ENCODE assay signal across 8 mouse cellular contexts in the genomic region with DNA sequence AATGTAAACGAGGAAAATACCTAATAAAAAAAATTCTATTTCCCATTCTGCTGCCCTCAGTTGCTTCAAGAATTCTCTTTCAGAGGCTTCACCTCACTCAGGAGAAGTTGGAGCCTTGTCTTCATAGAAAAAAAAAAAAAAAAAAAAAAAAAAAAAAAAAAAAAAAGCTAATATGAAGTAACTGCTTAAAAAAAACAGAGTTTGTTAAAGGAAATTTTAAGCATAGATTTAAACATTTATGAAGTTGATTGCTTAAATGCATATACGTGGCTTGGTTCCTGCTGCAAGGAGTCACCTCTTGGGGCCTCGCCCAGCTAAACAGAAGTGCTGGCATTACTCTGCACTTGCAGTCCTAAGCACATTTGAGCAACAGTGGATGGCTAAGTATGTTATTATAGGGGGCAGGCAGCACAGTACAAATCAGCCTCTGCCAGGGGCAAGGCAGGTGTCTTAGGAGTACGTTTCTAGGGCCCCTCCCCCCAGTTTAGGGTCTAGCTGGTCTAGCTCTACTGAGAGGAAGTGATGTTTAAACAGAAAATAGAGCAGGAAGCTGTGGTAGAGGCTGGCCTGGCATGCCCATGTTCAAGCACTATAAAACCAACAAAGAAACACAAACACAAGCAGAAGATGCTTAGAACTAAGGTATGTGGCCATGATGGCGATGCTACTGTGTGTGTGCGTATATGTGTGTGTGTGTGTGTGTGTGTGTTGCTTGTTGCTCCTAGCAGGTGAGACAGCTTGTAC. TPM values are rescaled to one million over a fixed set of nuclear protein-coding genes. Genes with fewer than 3 reads are reported as not detected.
A peak's percentile ranks its signal among the peaks of the same experiment; 100 is the strongest.
DNase-seq lines count a peak whose midpoint lies in the region; ATAC-seq lines count a peak whose summit lies in the region.

A gene (plus strand): TSS at position 528 of the 744 bp plus-strand sequence.

- 76% methylated on average over 6 of the region's 6 CpGs for WGBS in liver, embryonic 11.5 days
- 82% methylated on average over 6 of the region's 6 CpGs for WGBS in embryonic facial prominence, embryonic 10.5 days
- 78% methylated on average over 6 of the region's 6 CpGs for WGBS in intestine, embryonic 14.5 days

- no peaks in the 10 kb centered on the region for H3K36me3 ChIP-seq in liver, embryonic 11.5 days (ENCODE audit: control insufficient read depth, insufficient read depth, low read length)
- H3K36me3 ChIP-seq in embryonic facial prominence, embryonic 10.5 days (replicated peaks), result no peaks in the 10 kb centered on the region
- H3K36me3 ChIP-seq in intestine, embryonic 14.5 days (ENCODE audit: control insufficient read depth, insufficient read depth, low read length), result no peaks in the 10 kb centered on the region

- H3K27me3 ChIP-seq in liver, embryonic 11.5 days (replicated peaks; ENCODE audit: control insufficient read depth, insufficient read depth, low read length), result no peaks in the 10 kb centered on the region
- peaks cover 31% of the 10 kb centered on the region for H3K27me3 ChIP-seq in embryonic facial prominence, embryonic 10.5 days (replicated peaks; ENCODE audit: low read depth, poor library complexity, severe bottlenecking)
- H3K27me3 ChIP-seq in intestine, embryonic 14.5 days (replicated peaks; ENCODE audit: control insufficient read depth, insufficient read depth, low read length), result 0 out of 2 replicates have a peak, but pooled peaks cover 4% of the 10 kb centered on the region

- peaks cover 18% of the 10 kb centered on the region for H3K4me1 ChIP-seq in liver, embryonic 11.5 days (replicated peaks; ENCODE audit: control insufficient read depth, insufficient read depth, low read length)
- H3K4me1 ChIP-seq in embryonic facial prominence, embryonic 10.5 days, result peaks cover 14% of the 10 kb centered on the region
- H3K4me1 ChIP-seq in intestine, embryonic 14.5 days (replicated peaks; ENCODE audit: control insufficient read depth, insufficient read depth, low read length), result 0 out of 2 replicates have a peak, but pooled peaks cover 4% of the 10 kb centered on the region

- no peak for DNase-seq in liver, embryonic 11.5 days (ENCODE audit: low spot score)
- DNase-seq in liver, result no peak
- no peak for DNase-seq in embryonic facial prominence, embryonic 10.5 days (ENCODE audit: low spot score)
- no peak for DNase-seq in intestine, embryonic 14.5 days (ENCODE audit: low spot score)
- DNase-seq in thymus, postnatal 36 days, result peak; percentile 76 to 84
- DNase-seq in urinary bladder, postnatal 36 days (ENCODE audit: low spot score in 2 of 2), result no peak
- DNase-seq in c-Kit-positive CD71-positive TER-119-positive erythroid progenitor cells, embryonic 14.5 days (ENCODE audit: low spot score), result no peak

- no peak within 1 kb of the TSS; the same call in 1 of the 2 replicates for H3K9ac ChIP-seq in liver, embryonic 11.5 days (ENCODE audit: low read depth, low read length)
- H3K9ac ChIP-seq in intestine, embryonic 14.5 days (ENCODE audit: low read length), result no peak within 1 kb of the TSS

- peak within 1 kb of the TSS; percentile 61 for H3K4me3 ChIP-seq in liver, embryonic 11.5 days (ENCODE audit: low read depth, low read length)
- H3K4me3 ChIP-seq in embryonic facial prominence, embryonic 10.5 days, result peak within 1 kb of the TSS; percentile 67
- H3K4me3 ChIP-seq in intestine, embryonic 14.5 days (ENCODE audit: low read depth, low read length), result peak within 1 kb of the TSS; percentile 49

- no peak within 1 kb of the TSS for H3K27ac ChIP-seq in liver, embryonic 11.5 days (ENCODE audit: low read depth, low read length)
- H3K27ac ChIP-seq in embryonic facial prominence, embryonic 10.5 days (replicated peaks), result no peak within 1 kb of the TSS
- no peak within 1 kb of the TSS for H3K27ac ChIP-seq in intestine, embryonic 14.5 days (ENCODE audit: low read depth)

- no peak for ATAC-seq in liver, embryonic 11.5 days (replicated peaks; ENCODE audit: low FRiP score)
- ATAC-seq in intestine, embryonic 14.5 days (replicated peaks; ENCODE audit: low FRiP score, low TSS enrichment, low read depth), result no peak
- ATAC-seq in megakaryocyte-erythroid progenitor cell, adult 5-6 weeks (replicated peaks; ENCODE audit: low FRiP score, low TSS enrichment, poor library complexity, severe bottlenecking), result no peak

- H3K9me3 ChIP-seq in liver, embryonic 11.5 days (ENCODE audit: control insufficient read depth, low read length), result no peaks in the 10 kb centered on the region
- no peaks in the 10 kb centered on the region for H3K9me3 ChIP-seq in embryonic facial prominence, embryonic 10.5 days
- H3K9me3 ChIP-seq in intestine, embryonic 14.5 days (ENCODE audit: control insufficient read depth, low read length), result no peaks in the 10 kb centered on the region

- H3K4me2 ChIP-seq in liver, embryonic 11.5 days, result peak within 1 kb of the TSS; percentile 100
- H3K4me2 ChIP-seq in intestine, embryonic 14.5 days (ENCODE audit: low read length), result peak within 1 kb of the TSS; percentile 95

RNA-seq across cellular contexts. Expression of the gene that starts here (rescaled TPM):
- polyA plus RNA-seq in liver, embryonic 11.5 days (2014; fragmentation: Nextera tagmentation; extraction: Ambion mirVana), result 9.7 and 10.9 TPM in 2 replicates
- 2.6 and 3.8 TPM in 2 replicates for polyA plus RNA-seq in embryonic facial prominence, embryonic 10.5 days (2016; fragmentation: Nextera tagmentation; extraction: Ambion mirVana)
- 11.6 and 12.4 TPM in 2 replicates for polyA plus RNA-seq in intestine, embryonic 14.5 days (2014; fragmentation: Nextera tagmentation; extraction: Ambion mirVana)
- total RNA-seq in megakaryocyte-erythroid progenitor cell, adult 5-6 weeks (2014; fragmentation: Nextera tagmentation), result 31.3 and 45.4 TPM in 2 replicates
- total RNA-seq in megakaryocyte-erythroid progenitor cell, adult 5-6 weeks (2017), result 12.2 and 25.6 TPM in 2 replicates

Comparison
In these comparisons a context has a peak if more than half of its experiments do, and no peak if none do; other contexts are left out.
1. DNase-seq: peak in thymus, postnatal 36 days (2 of 2); none in liver, embryonic 11.5 days (single experiment), liver (single experiment), embryonic facial prominence, embryonic 10.5 days (single experiment), intestine, embryonic 14.5 days (single experiment), urinary bladder, postnatal 36 days (0 of 2) and c-Kit-positive CD71-positive TER-119-positive erythroid progenitor cells, embryonic 14.5 days (single experiment).
2. Peak in every context shown above with its lines, with median percentiles within 50 percentile points of each other: H3K4me3 ChIP-seq.